Mouse (Mus musculus) common myeloid progenitor, adult 5-6 weeks (primary cell): ENCODE measurements around the gene Lrrn3. TPM values are rescaled to one million over a fixed set of nuclear protein-coding genes. Genes with fewer than 3 reads are reported as not detected.

Experiments
- ATAC-seq: replicated peaks from 2 replicates; pipeline ENCODE4 v1.8.0; 2016; ENCODE audit warnings: low read depth, mild to moderate bottlenecking, moderate TSS enrichment, inconsistent platforms; ENCODE audit not compliant: poor library complexity, severe bottlenecking
- total RNA-seq: library from RNA; stranded (forward); fragments of 200-1000, 187-1606 nt; gene quantifications from 2 replicates; pipeline ENCODE4 v1.2.3, GENCODE M21; 2017

Gene Lrrn3
- total RNA-seq, 1 experiment from 2014 or later, result 0.59 TPM

DNA sequence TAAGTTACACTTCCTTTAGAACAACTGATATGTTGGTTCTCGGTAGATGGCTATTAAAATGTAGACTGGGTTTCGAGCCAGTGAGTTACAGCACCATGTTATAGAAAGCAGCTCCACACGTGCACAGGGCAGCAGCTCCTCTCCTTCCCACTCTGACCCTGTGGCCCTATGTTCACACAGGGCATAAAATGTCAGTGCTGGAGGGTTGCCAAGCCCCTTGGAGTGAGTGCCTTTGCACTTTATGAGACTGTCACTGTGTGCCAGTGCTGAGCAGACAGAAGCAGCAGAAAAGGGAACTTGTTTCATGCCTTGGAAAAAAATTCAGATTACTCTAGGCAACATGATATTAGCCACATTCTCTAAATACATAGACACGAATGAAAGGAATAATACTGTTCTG lies 47.8 kb downstream of the Lrrn3 start:
- peak; percentile 83 for ATAC-seq

DNA sequence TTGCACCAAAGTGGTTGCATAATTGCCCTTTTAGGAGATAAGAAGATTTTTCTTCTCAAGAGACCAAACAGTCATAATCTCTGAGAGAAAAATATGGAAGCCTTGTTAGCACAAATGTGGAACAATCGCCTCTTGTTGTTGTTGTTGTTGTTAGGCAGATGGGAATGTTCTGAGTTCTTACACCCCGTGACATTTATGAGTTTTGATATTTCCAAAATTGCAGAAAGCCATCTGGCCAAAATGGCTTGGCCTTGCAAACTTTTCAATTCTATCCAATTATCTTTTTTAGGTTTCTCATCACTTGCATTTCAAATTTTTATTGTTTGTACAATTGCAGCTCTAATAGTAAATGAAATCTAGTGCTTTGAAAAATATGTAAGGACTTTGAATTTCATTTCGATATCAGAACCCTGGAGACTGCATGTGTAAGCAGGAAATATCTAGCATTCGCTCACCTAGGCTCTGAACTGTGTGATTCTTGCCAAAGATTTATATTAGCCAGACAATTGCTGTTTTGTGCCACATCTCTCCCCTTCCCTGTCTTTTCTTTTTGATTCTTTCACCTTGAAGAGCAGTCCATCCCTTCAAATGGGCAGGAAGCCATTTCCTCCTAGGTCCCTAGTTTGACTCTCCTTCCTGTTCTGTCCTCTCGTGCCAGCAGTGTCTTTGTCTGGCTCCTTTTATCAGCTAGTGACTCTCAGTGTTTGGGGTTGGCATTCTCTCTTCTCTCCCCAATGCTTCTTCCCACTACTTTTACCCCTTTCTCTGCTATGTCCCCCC lies 49.8 kb downstream of the Lrrn3 start:
- no peak for ATAC-seq

GRCm38 (mm10) chr12:41428806-41429205 lies 57.4 kb downstream of the Lrrn3 start:
- no peak for ATAC-seq

DNA sequence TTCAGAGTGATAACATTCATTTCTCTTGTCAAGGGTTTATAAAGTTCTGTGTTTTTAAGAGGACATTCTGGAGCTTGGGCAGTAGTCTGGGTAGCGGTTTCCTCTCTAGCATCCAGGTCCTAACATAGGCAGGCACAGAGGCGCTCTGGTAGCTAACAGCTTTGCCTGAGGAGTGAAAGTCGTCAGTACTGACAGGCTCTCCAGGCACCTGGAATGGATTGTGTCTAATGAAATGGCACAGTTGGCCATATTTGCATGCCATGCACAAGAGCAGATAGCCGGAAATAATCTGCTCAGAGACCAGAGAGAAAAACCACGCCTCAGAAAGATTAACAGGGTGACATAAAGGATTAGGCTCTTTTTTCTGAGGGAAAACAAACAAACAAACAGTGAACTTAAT lies 58.8 kb downstream of the Lrrn3 start:
- ATAC-seq, result no peak

DNA sequence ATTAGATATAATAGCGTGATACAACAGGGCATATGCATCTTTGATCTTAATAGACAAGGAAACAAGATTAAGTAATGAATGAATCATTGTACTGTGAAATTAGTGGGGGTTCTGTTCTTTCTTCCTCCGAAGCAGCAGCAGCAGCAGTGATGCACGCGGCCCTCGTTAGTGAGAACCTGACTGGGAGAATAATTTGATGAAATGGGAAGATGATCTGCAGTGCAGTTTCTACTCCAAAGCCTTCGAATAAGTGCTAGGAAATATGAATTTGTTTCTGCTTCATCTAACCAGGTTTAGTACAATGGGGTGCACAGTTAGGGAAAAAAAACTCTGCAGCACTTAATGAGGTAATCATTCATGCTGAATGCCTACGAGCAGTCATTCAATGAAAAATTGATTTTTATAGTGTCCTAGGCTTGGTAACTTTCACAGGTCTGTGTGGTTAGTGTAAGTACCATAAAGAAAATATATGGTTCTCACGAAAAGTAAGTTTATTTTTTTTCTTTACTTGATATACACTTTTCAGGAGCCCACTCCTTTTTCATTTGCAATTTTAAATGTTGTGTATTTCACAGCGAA lies 61.0 kb downstream of the Lrrn3 start:
- ATAC-seq, result no peak

GRCm38 (mm10) chr12:41417961-41418360 lies 68.3 kb downstream of the Lrrn3 start:
- no peak for ATAC-seq

GRCm38 (mm10) chr12:41417099-41417498 lies 69.1 kb downstream of the Lrrn3 start:
- ATAC-seq, result no peak

GRCm38 (mm10) chr12:41416635-41417034 lies 69.6 kb downstream of the Lrrn3 start:
- no peak for ATAC-seq

- no peak for ATAC-seq
Measured at GRCm38 (mm10) chr12:41409431-41409830, 76.8 kb downstream of the Lrrn3 start.

GRCm38 (mm10) chr12:41401923-41402322 lies 84.3 kb downstream of the Lrrn3 start:
- no peak for ATAC-seq
